Mouse (Mus musculus) myocyte (in vitro differentiated cells): ENCODE measurements around the gene Bloc1s4. TPM values are rescaled to one million over a fixed set of nuclear protein-coding genes. Genes with fewer than 3 reads are reported as not detected.
A peak's percentile ranks its signal among the peaks of the same experiment; 100 is the strongest.

Experiments used
- H3K27me3 ChIP-seq: one replicate; pipeline ENCODE4 v1.6.1; 2011; ENCODE audit not compliant: control insufficient read depth, insufficient read depth, insufficient read length
- H3K36me3 ChIP-seq: one replicate; pipeline ENCODE4 v1.6.1; 2011; ENCODE audit not compliant: control insufficient read depth, insufficient read depth
- H3K4me2 ChIP-seq: one replicate; pipeline ENCODE4 v1.6.1; 2011; ENCODE audit warnings: low read depth, control low read depth
- H3K4me3 ChIP-seq: one replicate; pipeline ENCODE4 v1.5.1; 2011; ENCODE audit warnings: mild to moderate bottlenecking, control low read depth, moderate library complexity
- H3K79me2 ChIP-seq: one replicate; pipeline ENCODE4 v1.6.1; 2011; ENCODE audit not compliant: control insufficient read depth, insufficient read depth
- H3ac ChIP-seq: one replicate; pipeline ENCODE4 v1.6.1; 2011; ENCODE audit not compliant: control insufficient read depth, insufficient read length
- CEBPB ChIP-seq: IDR thresholded peaks from 2 replicates; pipeline ENCODE4 v1.6.1; 2011; ENCODE audit warnings: mild to moderate bottlenecking, moderate library complexity; ENCODE audit not compliant: poor library complexity, insufficient read depth, severe bottlenecking
- E2F4 ChIP-seq: IDR thresholded peaks from one replicate; pipeline ENCODE4 v1.6.1; 2011; ENCODE audit warnings: mild to moderate bottlenecking, control low read depth, moderate library complexity; ENCODE audit not compliant: insufficient read depth
- MAX ChIP-seq: IDR thresholded peaks from one replicate; pipeline ENCODE4 v1.6.1; 2011; ENCODE audit warnings: low read depth, mild to moderate bottlenecking, control low read depth
- MYOD1 ChIP-seq, 3 experiments: IDR thresholded peaks; one replicate each; pipeline ENCODE4 v1.6.1; 2011; ENCODE audit warnings: control low read depth in 2 of 3, low read depth in 2 of 3, mild to moderate bottlenecking in 2 of 3, moderate library complexity in 1 of 3; ENCODE audit not compliant: insufficient read length in 2 of 3, control insufficient read depth in 1 of 3
- MYOG ChIP-seq, 3 experiments: IDR thresholded peaks; one replicate each; pipeline ENCODE4 v1.6.1; 2011; ENCODE audit warnings: control low read depth in 2 of 3, low read depth in 2 of 3, mild to moderate bottlenecking in 2 of 3; ENCODE audit not compliant: insufficient read length in 2 of 3, control insufficient read depth in 1 of 3, insufficient read depth in 1 of 3
- POLR2A ChIP-seq: IDR thresholded peaks from one replicate; pipeline ENCODE4 v1.6.1; 2011; ENCODE audit warnings: low read depth, mild to moderate bottlenecking, control low read depth, moderate library complexity; ENCODE audit not compliant: insufficient read length
- POLR2AphosphoS2 ChIP-seq: IDR thresholded peaks from one replicate; pipeline ENCODE4 v1.6.1; 2011; ENCODE audit warnings: low read depth, control low read depth; ENCODE audit not compliant: insufficient read length
- REST ChIP-seq: IDR thresholded peaks from one replicate; pipeline ENCODE4 v1.6.1; 2011; ENCODE audit warnings: mild to moderate bottlenecking, control low read depth, moderate library complexity; ENCODE audit not compliant: insufficient read depth, insufficient read length
- SRF ChIP-seq: IDR thresholded peaks from one replicate; pipeline ENCODE4 v1.6.1; 2011; ENCODE audit warnings: low read depth; ENCODE audit not compliant: control insufficient read depth, insufficient read length
- TCF12 ChIP-seq: IDR thresholded peaks from one replicate; pipeline ENCODE4 v1.6.1; 2011; ENCODE audit warnings: mild to moderate bottlenecking, control low read depth; ENCODE audit not compliant: poor library complexity, insufficient read depth, severe bottlenecking
- TCF3 ChIP-seq: IDR thresholded peaks from one replicate; pipeline ENCODE4 v1.6.1; 2011; ENCODE audit warnings: low read depth, control low read depth; ENCODE audit not compliant: insufficient read length
- USF1 ChIP-seq: IDR thresholded peaks from one replicate; pipeline ENCODE4 v1.6.1; 2011; ENCODE audit warnings: low read depth, mild to moderate bottlenecking, control low read depth, moderate library complexity
- polyA plus RNA-seq: library from polyadenylated mRNA; unstranded; fragments of >200 nt; fragmentation: generic; extraction: Trizol; gene quantifications from one replicate; pipeline ENCODE4 v1.2.1, GENCODE M21; 2012; ENCODE audit warnings: missing spikeins

Gene Bloc1s4
- polyA plus RNA-seq, 1 experiment: 20.3 TPM

GRCm38 (mm10) chr5:36772586-36772985, 24.1 kb upstream of the Bloc1s4 start:
- Histone ChIP-seq H3K27me3 (peaks cover 9% of the 10 kb centered on the region), H3ac (no peak overlapping the region), H3K79me2 (no peaks in the 10 kb centered on the region), H3K4me2 (no peak overlapping the region), H3K36me3 (no peaks in the 10 kb centered on the region), H3K4me3 (no peak overlapping the region)
- no peak for TF ChIP-seq USF1
- TF ChIP-seq MAX: no peak
- TF ChIP-seq POLR2AphosphoS2: no peak
- no peak for TF ChIP-seq CEBPB
- TF ChIP-seq TCF12: no peak
- no peak for TF ChIP-seq SRF
- peak in 1 of 3 experiments; percentile 4 for TF ChIP-seq MYOD1 (IDR thresholded peaks at IDR 0.05; ENCODE audit: control insufficient read depth in 1 of 3, insufficient read length in 2 of 3, low read depth in 2 of 3)
- no peak for TF ChIP-seq REST
- TF ChIP-seq MYOG (IDR thresholded peaks at IDR 0.05; ENCODE audit: control insufficient read depth in 1 of 3, insufficient read depth in 1 of 3, insufficient read length in 2 of 3, low read depth in 2 of 3): no peak

- H3K27me3 ChIP-seq: no peaks in the 10 kb centered on the region
- no peak overlapping the region for H3K4me2 ChIP-seq
- H3K4me3 ChIP-seq: no peak overlapping the region
- H3ac ChIP-seq: no peak overlapping the region
- H3K79me2 ChIP-seq: no peaks in the 10 kb centered on the region
- TF ChIP-seq POLR2AphosphoS2 (no peak), SRF (no peak)
- H3K36me3 ChIP-seq: no peaks in the 10 kb centered on the region
Observed at GRCm38 (mm10) chr5:36769603-36770002, 21.2 kb upstream of the Bloc1s4 start.

- TF ChIP-seq TCF3 (no peak), MYOD1 (IDR thresholded peaks at IDR 0.05; ENCODE audit: control insufficient read depth in 1 of 3, insufficient read length in 2 of 3, low read depth in 2 of 3) (no peak), POLR2A (no peak), REST (no peak), SRF (no peak), MAX (no peak), TCF12 (no peak), MYOG (IDR thresholded peaks at IDR 0.05; ENCODE audit: control insufficient read depth in 1 of 3, insufficient read depth in 1 of 3, insufficient read length in 2 of 3, low read depth in 2 of 3) (no peak), USF1 (no peak), E2F4 (no peak), CEBPB (no peak), POLR2AphosphoS2 (no peak)
- Histone ChIP-seq H3K36me3 (no peaks in the 10 kb centered on the region), H3K27me3 (no peaks in the 10 kb centered on the region), H3K79me2 (no peaks in the 10 kb centered on the region), H3ac (no peak overlapping the region), H3K4me2 (no peak overlapping the region), H3K4me3 (no peak overlapping the region)
Observed at GRCm38 (mm10) chr5:36766958-36767703, 18.7 kb upstream of the Bloc1s4 start.

- no peak overlapping the region for H3K4me2 ChIP-seq
- H3K36me3 ChIP-seq: no peaks in the 10 kb centered on the region
Observed at GRCm38 (mm10) chr5:36759848-36760247, 11.4 kb upstream of the Bloc1s4 start.

GRCm38 (mm10) chr5:36757033-36757432, 8.6 kb upstream of the Bloc1s4 start:
- Histone ChIP-seq H3K4me3 (no peak overlapping the region), H3K36me3 (no peaks in the 10 kb centered on the region), H3ac (no peak overlapping the region), H3K4me2 (no peak overlapping the region), H3K79me2 (no peaks in the 10 kb centered on the region), H3K27me3 (peaks cover 23% of the 10 kb centered on the region)
- TF ChIP-seq POLR2AphosphoS2 (no peak), MYOG (IDR thresholded peaks at IDR 0.05; ENCODE audit: control insufficient read depth in 1 of 3, insufficient read depth in 1 of 3, insufficient read length in 2 of 3, low read depth in 2 of 3) (no peak), TCF12 (no peak), E2F4 (no peak), REST (no peak), TCF3 (no peak), CEBPB (no peak), MAX (no peak), SRF (no peak), POLR2A (no peak)

More at GRCm38 (mm10) chr5:36759848-36760247, 11.4 kb upstream of the Bloc1s4 start:
- Histone ChIP-seq H3K4me3 (no peak overlapping the region), H3K27me3 (peaks cover 13% of the 10 kb centered on the region), H3ac (no peak overlapping the region), H3K79me2 (no peaks in the 10 kb centered on the region)
- no peak for TF ChIP-seq MYOG (IDR thresholded peaks at IDR 0.05; ENCODE audit: control insufficient read depth in 1 of 3, insufficient read depth in 1 of 3, insufficient read length in 2 of 3, low read depth in 2 of 3)
- no peak for TF ChIP-seq POLR2AphosphoS2
- TF ChIP-seq MYOD1 (IDR thresholded peaks at IDR 0.05; ENCODE audit: control insufficient read depth in 1 of 3, insufficient read length in 2 of 3, low read depth in 2 of 3): no peak
- no peak for TF ChIP-seq MAX
- no peak for TF ChIP-seq TCF12
- TF ChIP-seq E2F4: no peak
- no peak for TF ChIP-seq USF1
- no peak for TF ChIP-seq REST
- TF ChIP-seq TCF3: no peak
- no peak for TF ChIP-seq POLR2A
- no peak for TF ChIP-seq SRF
